Mouse (Mus musculus) thymus, postnatal 10 days (tissue): ENCODE data around the gene Wee2.

Experiments used
- DNase-seq, 2 experiments: peaks; one replicate each; pipeline ENCODE4 v3.0.0; 2021; ENCODE audit warnings: low spot score in 2 of 2

The Wee2 gene

DNA sequence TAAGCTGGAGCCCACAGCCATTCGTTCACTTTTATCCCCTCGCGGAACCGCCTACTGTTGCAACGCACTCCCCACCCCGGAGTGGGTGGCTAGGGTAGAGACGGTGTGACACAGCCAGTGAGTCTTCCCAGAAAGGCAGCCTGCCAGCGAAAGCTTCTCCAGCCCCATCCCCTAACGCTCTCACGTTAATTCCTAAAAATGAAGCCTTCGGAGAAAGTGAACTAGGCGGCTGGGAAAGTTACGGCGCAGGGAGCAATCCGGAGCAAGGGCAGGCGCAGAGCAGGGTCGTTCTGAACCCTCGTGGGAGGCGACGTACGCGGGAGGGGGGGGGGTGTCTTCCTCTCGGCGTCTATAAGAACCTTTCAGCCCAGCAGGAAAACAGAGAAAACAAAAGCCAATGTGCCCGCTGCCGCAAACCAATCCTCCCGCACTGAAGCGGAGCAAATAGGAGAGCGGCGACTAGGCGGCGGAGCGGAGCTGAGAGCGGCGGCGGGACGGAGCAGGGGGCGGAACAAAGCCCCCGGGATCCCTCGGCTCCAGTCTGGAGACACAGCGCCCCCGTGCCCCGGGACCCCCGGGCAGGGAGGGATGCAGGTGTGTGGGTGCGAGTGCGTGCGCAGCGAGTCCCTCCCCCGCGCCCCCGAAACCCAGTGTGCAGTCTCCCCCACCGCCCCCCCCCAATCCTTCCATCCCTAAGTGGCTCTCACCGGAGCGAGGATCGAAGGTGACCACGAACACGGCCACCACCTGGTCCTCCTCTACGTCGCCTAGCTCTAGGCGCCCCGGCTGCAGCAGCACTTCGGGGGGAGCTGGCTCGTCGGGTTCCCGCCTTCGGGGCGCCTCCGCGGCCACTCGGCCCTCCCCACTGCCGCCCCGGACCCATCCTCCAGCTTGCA is 3.5 kb upstream of the Wee2 start:
- peak; percentile 54 to 64 for DNase-seq

DNA sequence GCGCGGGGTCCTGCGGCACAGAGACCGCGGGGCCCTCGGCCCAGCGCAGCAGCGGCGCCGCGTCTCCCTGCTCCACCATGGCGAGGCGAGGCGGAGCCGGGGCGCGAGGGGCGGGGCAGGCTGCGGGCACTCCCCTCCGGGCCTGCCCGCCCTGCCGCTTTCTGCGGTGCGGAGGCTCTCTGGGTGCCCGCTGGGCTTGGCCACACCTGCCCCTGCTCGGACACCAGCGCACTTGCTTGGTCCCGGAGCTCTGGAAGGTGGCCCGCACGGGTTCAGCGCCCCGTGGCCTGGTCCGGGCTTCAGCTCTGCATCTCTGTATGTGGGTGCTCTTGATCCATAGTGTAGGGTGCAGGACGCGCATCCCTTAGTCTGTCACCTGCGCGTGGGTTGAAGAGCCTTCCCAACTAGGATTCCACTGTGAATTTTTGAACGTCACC is 2.8 kb upstream of the Wee2 start, which contains the start of gene E330009J07Rik:
Gene E330009J07Rik (minus strand): TSS at position 89 of the 437 bp plus-strand sequence.
- DNase-seq, result peak; percentile 66 to 79

DNA sequence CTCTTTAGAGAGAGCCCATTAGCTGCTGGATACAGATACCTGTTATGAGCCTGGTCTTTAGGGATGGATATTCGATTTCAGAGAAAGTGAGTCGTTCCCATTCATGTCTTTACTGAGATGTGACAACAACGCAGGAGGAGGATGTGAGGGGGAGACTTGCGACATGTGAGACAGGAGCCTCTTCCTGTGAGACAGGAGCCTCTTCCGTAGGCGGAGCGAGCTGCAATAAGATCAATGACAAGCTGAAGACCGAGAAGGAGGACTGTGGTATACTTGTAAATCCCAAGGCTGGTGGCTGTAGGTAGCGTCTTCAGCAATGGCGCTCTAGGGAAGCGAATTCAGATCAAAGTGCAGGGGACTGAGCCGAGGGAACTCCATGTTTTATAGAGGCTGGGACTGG is 843 bp downstream of the Wee2 start:
- DNase-seq, result peak; percentile 25 to 44

DNA sequence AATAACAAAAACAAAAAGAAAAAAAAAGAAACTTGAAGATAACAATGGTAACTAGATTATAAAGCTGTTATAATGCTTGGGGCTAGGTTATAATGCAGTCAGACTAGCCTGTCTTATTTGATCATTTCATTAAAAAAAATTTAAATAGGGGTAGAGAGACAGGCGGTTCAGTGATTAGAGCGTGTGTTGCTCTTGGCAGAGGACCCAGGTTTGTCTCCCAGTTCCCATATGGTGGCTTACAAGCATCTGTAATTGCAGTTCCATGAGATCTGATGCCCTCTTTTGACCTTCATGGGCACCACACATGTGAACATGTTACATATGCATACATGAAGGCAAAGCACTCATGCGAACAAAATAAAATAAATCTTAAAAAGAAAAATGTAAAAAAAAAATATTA is 2.4 kb downstream of the Wee2 start:
- no peak for DNase-seq

DNA sequence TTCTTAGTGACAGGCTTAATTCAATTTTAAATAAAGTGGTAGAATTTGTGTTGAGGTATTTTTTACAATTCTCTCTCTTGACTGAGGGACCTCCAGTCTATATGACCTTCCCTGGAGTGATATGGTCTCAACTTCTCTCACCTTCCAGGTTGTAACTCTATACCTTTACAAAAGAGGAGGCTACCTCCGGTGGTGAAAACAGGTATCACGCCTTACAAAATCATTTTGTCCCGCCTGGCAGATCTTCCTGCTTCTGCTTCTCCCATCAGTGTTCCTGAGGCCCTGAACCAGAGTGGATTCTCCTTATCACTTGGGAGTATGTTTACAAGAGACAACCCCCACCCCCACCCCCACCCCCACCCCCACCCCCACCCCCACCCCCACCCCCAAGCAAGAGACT is 2.9 kb downstream of the Wee2 start:
- peak in 1 of 2 experiments; percentile 11 for DNase-seq

DNA sequence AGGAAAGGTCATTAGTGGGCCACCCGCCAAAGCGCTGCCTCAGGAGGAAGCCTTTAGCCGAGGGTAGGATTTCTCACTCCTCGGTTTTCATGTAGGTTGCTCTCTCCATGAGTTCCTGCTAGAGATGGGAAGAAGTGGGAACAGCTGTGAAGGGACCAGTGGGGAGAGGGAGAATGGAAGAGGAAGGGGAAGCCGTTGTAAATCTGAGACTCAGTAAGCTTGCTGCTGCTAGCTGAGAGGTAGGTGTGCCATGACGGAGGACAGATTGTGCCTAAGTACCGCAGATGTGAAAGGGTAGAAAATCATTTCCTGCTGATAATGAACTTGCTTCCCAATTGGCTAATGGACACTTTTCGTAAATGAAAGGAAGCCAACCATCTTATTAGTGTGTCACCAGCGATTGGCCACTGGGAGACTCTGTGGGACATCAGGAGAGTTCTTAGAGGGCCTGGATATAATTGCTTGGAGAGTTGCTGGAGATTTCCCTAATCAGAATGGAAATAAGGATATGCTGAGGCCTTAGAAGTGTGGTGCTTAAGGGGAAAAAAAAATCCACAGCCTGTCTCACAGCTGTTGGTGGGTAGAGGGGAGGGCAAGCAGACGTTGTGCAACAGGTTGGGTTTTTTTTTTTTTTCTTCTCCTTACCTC is 4.5 kb downstream of the Wee2 start:
- DNase-seq, result no peak

DNA sequence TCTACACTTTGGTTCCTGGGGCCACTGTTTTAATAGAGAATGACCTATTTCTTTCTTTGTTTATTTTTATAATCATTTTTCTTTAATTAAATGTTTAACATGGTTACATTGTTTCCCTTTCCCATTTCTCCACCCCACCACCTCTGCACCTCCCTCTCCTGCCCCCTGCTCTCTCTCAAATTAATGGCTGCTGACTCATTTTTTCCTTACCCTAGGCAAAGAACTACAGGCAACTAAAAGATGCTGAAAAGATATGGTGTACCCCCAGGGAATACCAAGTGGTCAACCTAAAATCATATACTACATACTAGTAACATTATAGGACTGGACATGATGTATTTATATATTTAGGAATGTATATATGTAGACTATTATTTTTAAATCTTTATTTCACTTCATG is 9.7 kb downstream of the Wee2 start:
- DNase-seq, result no peak

DNA sequence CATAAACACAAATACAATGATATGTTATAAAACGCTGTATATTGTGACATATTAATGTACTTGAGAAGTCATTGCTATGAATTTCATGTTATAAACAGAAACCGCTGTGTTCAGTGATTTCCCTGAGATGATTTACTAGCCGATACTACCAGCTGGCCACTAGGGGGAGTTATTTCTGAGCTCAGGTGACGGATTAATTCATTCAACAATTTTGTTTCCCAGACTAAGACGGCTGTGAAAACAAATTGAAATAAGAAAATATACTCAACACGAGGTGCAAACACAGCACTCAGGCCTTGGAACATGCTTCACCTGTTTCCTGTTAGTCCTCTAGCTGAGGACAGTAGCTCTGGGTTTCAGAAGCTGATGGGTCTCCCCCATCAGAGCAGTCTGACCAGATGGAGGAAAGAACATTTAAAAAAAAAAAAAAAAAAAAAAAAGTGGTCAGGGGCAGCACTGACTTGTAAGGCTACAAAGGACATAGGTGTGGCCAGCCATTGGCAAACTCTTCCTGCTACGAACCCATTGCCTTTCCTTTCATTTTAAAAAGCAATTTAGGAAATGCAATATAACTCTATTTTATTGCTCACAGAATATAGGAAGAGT is 15.7 kb downstream of the Wee2 start:
- peak in 1 of 2 experiments; percentile 40 for DNase-seq

DNA sequence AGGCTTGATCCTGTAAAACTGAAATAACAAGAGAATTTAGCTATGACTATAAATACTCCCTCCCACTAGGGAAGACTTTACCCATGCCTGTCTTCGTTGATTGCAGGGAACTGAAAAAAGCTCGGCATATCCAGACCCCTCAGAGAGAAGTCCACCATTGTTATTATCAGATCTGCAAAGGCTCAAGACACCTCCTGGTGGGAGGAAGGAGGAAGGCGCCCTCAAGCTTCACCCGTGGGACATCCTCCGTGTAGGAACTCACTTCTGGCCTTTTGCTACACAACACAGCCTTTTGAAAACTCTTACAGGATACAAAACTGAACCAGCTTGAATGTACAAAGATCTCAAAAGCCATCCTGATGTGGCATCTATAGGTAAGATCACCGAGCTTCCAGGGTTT is 26.8 kb downstream of the Wee2 start:
- DNase-seq, result peak in 1 of 2 experiments; percentile 9

DNA sequence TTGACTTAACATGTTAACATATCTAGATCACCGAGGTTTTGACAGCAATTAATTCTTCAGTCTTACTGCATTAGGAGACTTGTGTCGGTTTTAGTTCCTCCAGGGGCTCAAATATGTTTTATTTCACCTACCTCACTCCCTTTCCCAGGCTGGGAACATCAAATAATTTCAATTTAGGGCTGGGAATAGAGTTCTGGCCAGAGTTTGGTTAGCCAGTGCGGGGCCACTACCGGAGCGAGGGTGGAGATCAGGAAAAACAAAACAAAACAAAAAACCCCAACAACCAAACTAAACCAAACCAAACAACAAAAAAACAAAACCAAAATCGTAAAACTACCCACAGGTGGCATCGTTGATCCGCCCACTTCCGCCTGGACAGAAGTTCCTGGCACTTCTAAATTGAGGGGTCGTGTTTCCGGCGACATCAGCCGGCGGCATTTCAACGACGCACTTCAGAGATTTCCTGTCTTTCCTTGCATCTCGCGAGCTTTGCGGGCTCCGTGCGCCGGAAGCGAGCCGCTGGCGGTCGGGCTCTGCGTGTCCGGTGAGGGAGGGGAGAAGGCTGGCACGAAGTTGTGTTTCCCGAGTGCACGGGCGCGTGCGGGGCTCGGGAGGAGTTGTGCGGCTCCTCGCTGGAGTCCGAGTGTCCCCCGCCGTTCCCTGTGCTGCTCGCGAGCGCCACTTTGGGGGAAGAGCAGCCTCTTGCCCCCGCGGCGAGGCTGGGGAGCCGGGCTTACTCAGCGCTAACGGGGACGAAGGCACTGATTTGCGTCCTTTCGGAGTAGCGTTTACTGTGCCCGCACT is 32.2 kb downstream of the Wee2 start, which contains the start of gene Ssbp1:
Gene Ssbp1 (plus strand): TSS at position 437 of the 804 bp plus-strand sequence.
- peak; percentile 88 to 91 for DNase-seq

DNA sequence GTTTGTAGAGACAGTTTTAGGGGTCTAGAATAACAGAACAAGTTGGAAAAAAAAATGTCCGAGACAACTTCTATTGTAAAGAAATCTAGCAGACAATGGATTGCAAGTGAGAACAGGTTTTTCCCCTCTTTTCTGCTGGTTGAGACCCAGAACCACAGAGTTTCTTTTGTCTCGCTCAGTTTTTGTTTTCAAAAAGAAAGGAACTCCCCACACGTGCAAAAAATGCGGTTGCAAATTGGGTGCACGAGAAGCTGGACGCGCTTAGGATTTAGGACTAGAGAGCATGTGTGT is 32.8 kb downstream of the Wee2 start:
- no peak for DNase-seq

DNA sequence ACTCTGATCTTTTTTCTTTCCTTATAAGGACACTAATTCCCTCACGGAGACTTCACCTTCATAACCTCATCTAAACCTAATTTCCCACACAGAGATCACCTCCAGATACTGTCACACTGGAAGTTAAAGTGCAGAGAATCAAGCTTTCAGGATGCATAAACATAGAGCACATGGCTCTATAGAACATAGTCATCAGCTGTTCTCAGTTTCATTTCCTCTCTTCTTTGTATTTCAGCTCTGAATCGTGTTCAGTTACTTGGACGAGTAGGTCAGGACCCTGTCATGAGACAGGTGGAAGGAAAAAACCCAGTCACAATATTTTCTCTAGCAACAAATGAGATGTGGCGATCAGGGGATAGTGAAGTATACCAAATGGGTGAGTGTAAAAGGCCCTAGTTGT is 37.2 kb downstream of the Wee2 start:
- no peak for DNase-seq

DNA sequence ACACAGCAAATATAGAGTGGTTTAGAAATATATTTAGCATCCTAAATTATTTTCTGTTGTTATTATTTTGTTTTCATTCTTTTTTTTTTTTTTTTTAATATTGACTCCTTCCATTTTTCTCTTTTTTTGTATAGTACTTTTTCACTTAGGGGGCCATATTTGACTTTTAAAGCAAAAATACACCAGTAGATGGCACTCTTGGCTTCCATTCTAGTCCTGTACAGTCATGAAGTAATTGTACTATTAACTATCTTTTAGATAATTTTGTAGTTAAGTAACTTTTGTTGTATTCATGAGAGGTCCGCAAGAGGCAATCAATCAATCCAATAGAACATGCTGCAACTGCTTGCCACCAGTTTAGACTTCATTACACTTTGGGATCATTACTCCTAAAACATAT is 40.8 kb downstream of the Wee2 start:
- DNase-seq, result no peak

DNA sequence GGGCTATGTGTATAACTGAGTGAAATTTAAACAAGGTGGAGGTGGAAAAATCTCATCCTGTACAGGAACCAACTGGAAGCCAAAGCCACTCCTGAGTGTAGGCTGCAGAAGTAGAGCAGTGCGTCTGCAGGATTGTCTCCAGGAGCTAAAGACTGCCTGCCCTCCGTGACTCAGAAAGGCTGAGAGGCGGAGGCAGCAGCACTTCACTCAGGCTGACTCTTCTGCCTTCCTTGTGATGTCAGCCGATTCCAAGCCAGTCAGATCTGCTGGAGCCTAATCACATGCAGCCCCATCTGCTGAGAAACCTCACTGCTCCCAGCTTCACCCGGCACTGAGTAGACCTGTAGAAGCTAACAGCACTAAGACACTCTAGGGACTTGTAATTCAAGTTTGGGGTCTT is 43.4 kb downstream of the Wee2 start:
- DNase-seq, result no peak

DNA sequence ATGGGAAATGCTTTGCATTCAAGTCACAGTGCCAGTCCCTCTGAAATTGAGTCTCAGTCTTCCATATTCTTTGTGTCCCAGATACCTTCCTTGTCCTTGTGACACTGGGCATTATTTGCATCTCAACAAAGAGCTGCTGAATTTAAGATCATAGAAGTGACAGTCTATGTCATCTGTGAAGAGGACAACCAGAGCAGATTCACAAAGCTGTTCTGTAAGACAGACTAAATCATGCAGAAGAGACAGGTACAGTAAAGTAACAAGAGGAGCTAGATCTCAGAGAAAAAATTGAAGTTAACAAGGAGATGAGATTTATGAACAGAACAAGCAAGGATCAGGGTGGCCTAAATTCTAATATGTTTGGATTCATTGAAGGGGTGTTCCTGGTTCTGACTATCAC is 52.0 kb downstream of the Wee2 start, which contains the start of gene Tas2r137:
Gene Tas2r137 (plus strand): TSS at position 301 of the 400 bp plus-strand sequence.
- no peak for DNase-seq

DNA sequence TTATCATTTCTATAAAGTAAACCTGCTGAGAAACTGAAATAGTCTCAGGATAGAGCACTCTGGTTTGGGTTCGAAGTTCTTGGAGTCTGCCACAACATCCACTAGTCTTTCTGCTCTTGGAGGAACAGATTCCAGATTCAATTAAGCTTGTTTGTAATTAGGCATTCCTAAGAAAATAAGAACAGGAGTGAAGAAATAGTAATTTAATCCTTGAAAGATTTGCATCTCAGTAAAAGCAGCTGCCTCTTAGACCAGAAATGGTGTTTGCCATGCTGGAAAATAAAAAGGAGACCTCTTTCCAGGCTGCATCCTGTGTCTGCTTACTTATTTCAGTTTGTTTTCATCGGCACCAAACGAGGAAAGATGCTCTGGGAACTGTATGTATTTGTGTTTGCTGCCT is 54.3 kb downstream of the Wee2 start, which contains the start of gene Tas2r108:
Gene Tas2r108 (plus strand): TSS at position 301 of the 400 bp plus-strand sequence.
- no peak for DNase-seq
